Mouse (Mus musculus): Measurements from ENCODE around the gene Pard3b. TPM values are rescaled to one million over a fixed set of nuclear protein-coding genes. Genes with fewer than 3 reads are reported as not detected.

Pard3b gene
- polyA plus RNA-seq, 1 experiment from 2014 or later, result 12.5 TPM

DNA sequence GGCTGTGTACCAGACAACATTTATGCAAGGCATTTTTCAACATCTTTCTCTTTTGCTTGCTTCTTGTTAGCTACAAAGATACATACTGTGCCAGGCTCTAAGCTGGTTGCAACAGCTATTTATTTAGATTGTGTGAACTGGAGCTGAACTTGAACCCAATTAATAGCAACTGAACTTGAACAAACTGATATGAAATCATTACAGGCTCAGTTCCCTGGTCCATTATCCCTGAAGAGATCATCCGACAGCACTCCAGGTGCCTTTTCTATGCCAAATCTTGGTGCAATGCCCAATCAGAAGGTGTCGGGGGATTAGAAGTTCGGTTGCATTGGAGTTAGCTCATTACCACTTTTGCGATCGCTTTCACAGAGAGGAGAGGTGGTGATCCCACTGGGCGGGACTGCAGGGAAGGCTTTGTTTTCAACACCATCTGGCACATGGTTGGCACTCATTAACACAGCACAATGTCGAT is 414.6 kb downstream of the Pard3b start:
- H3K4me1 ChIP-seq (replicated peaks), result peaks cover 12% of the 10 kb centered on the region
- peak; percentile 47; the same call in 1 of the 2 replicates for ATAC-seq (ENCODE audit: low read depth)
- H3K27ac ChIP-seq (replicated peaks), result peak overlapping the region; percentile 54; the same call in 1 of the 2 replicates
- no peaks in the 10 kb centered on the region for H3K36me3 ChIP-seq
- H3K9me3 ChIP-seq, result no peaks in the 10 kb centered on the region
- 42% methylated on average over 7 of the region's 7 CpGs for WGBS
- 0 out of 2 replicates have a peak overlapping the region, but pooled peaks have one; percentile 5 for H3K4me2 ChIP-seq
- H3K9ac ChIP-seq, result no peak overlapping the region
- no peak overlapping the region for H3K4me3 ChIP-seq
- H3K27me3 ChIP-seq, result no peaks in the 10 kb centered on the region

DNA sequence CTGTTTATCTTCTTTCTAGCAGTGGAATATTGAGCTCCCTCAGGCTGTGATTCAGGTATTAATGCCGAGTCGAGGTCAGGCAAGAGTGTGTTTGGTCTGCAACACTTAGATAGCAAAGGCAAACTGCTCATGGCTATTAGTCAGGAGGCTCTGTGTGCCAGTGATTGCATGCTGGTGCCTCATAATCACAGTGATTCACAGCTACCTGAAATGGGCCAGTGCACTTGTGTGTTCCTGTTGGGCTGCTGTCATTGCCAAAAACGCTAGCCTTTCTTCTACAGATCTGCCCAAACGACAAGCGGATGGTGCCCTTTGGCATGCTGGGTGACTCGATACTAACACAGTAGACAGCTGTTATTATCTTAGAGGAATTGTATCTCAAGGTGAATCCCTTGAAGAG is 416.7 kb downstream of the Pard3b start:
- Histone ChIP-seq H3K27me3 (no peaks in the 10 kb centered on the region), H3K27ac (replicated peaks) (no peak overlapping the region), H3K4me2 (no peak overlapping the region), H3K36me3 (no peaks in the 10 kb centered on the region), H3K4me3 (no peak overlapping the region), H3K9me3 (no peaks in the 10 kb centered on the region), H3K9ac (no peak overlapping the region), H3K4me1 (replicated peaks) (peaks cover 12% of the 10 kb centered on the region)
- WGBS, result 80% methylated on average over 6 of the region's 6 CpGs
- no peak for ATAC-seq (ENCODE audit: low read depth)

DNA sequence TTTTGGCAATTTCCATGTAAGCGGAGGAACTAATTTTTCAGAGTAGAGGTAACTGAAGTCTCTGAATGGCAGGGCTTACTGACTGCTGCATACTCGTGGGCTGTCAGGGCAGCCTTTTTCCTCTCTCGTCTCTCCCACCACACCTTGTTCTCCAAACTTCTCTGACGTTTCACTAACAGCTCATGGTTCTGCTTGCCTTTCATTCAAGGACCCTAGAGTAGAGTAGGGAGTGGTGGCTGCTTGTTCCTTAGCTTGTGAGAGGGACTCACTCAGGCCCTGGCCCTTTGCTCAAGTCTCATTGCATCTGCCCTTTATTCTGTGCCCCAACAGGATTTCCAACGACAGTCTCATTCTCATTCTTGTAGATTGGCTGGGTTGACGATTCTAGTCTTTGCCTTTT is 432.0 kb downstream of the Pard3b start:
- WGBS, result 84% methylated on average over 6 of the region's 6 CpGs
- Histone ChIP-seq H3K36me3 (0 out of 2 replicates have a peak, but pooled peaks cover 3% of the 10 kb centered on the region), H3K27ac (replicated peaks) (no peak overlapping the region), H3K9ac (no peak overlapping the region), H3K4me2 (no peak overlapping the region), H3K4me1 (replicated peaks) (no peaks in the 10 kb centered on the region), H3K9me3 (peaks cover 10% of the 10 kb centered on the region), H3K4me3 (no peak overlapping the region), H3K27me3 (no peaks in the 10 kb centered on the region)
- ATAC-seq (ENCODE audit: low read depth), result no peak

DNA sequence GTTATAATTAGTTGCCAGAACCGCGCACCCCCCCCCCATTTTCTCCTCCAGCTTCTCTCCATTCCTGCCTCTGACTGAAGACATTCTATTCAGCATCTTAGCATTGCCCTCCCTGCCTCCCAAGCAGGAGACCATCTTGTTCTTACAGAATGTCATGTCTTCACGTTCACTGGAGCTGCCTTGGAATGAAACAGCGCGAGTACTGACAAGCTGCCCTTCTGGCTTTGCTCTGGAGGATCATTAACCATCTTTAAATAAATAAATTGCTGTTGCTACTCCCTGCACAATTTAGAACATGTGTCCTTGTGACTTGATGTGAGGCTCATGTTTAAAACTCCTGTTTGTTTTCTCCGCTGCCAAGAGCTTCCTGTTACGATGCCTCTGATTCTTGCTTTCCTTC is 432.5 kb downstream of the Pard3b start:
- peaks cover 10% of the 10 kb centered on the region for H3K9me3 ChIP-seq
- H3K9ac ChIP-seq, result no peak overlapping the region
- ATAC-seq (ENCODE audit: low read depth), result no peak
- H3K27me3 ChIP-seq, result no peaks in the 10 kb centered on the region
- no peak overlapping the region for H3K4me3 ChIP-seq
- 79% methylated on average over 7 of the region's 7 CpGs for WGBS
- H3K4me1 ChIP-seq (replicated peaks), result no peaks in the 10 kb centered on the region
- H3K4me2 ChIP-seq, result no peak overlapping the region
- no peak overlapping the region for H3K27ac ChIP-seq (replicated peaks)
- 0 out of 2 replicates have a peak, but pooled peaks cover 3% of the 10 kb centered on the region for H3K36me3 ChIP-seq

DNA sequence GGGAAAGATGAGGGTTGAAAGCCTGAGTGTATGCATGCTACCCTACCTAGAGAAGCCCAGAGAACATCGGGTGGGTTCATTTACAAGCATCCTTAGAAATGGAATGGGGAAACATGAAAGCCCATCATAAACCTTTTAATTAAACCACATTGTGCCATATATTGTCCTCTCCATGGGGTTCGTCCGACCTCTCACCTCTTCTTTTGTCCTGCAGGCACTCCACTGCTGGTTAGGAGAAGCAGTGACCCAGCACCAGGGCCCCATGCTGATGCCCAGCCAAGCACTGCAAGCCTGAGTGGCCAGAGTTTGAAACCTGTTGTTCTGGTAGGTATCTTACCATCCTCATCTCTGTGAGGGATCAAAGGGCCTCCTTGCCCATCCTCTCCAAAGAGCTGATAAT is 437.5 kb downstream of the Pard3b start:
- Histone ChIP-seq H3K27ac (replicated peaks) (no peak overlapping the region), H3K36me3 (no peaks in the 10 kb centered on the region), H3K9ac (no peak overlapping the region), H3K4me3 (no peak overlapping the region), H3K27me3 (no peaks in the 10 kb centered on the region), H3K4me2 (no peak overlapping the region), H3K4me1 (replicated peaks) (no peaks in the 10 kb centered on the region), H3K9me3 (no peaks in the 10 kb centered on the region)
- 18% methylated on average over 3 of the region's 3 CpGs for WGBS
- ATAC-seq (ENCODE audit: low read depth), result no peak

DNA sequence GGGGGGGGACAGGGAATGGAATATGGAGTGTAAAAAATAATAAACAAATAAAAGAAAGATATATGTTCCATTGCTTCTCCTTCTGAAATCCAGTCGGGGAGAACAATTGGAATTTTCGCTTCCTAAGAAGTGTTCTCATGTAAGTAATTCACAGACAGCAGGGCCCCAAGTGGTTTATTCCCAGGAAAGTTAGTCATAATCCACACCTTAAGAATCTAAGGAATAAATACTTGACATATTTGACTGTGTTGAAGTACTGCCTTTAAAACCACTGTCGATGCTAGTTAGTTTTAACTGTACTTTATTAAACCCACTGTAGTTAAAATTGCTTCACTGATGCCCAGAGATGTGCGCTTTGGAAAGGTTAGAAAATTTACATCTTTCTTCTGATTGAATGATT is 442.5 kb downstream of the Pard3b start:
- ATAC-seq (ENCODE audit: low read depth), result no peak
- Histone ChIP-seq H3K4me1 (replicated peaks) (no peaks in the 10 kb centered on the region), H3K27me3 (no peaks in the 10 kb centered on the region), H3K4me3 (no peak overlapping the region), H3K9me3 (no peaks in the 10 kb centered on the region), H3K9ac (no peak overlapping the region), H3K4me2 (no peak overlapping the region), H3K36me3 (no peaks in the 10 kb centered on the region), H3K27ac (replicated peaks) (no peak overlapping the region)
- WGBS, result 89% methylated on average over 4 of the region's 4 CpGs

DNA sequence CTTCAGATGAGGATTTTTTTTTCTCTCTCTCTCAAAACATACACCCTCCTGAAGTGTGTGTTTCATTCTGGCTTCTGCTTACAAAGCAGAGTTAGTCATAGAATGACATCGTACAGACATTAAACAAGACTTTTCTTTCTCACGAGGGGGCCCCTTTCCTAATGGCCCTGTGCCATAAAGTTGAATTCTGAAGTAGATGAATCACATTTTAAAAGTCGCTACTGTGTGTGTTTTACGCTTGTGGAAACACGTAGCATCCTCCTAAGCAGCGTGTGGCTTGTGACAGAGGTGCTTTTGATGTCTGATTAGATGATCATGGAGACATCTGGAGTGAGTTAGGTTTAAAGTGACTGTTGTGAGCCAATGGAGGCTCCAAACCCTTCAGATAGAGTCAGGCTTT is 447.4 kb downstream of the Pard3b start:
- H3K36me3 ChIP-seq, result no peaks in the 10 kb centered on the region
- no peak for ATAC-seq (ENCODE audit: low read depth)
- H3K9me3 ChIP-seq, result no peaks in the 10 kb centered on the region
- no peaks in the 10 kb centered on the region for H3K4me1 ChIP-seq (replicated peaks)
- WGBS, result 19% methylated on average over 6 of the region's 6 CpGs
- no peak overlapping the region for H3K4me2 ChIP-seq
- no peak overlapping the region for H3K27ac ChIP-seq (replicated peaks)
- no peaks in the 10 kb centered on the region for H3K27me3 ChIP-seq
- no peak overlapping the region for H3K9ac ChIP-seq
- no peak overlapping the region for H3K4me3 ChIP-seq

DNA sequence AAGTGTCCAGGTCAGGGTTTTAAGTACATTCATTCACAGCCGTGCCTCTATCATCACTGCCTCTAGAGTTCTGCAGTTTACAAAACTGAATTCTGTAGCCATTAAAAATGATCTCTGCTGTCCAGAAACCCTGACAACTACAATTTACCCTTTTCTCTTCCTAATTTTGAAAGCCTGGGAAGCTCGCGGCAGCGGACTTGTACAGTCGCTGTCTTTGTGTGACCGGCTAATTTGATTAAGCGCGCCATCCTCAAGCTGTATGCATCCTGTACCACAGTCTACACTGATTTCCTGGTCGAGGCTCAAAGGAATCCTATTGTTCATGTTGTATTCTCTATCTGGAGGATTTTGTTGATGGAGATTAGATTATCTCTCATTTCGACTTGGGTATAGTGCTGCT is 448.8 kb downstream of the Pard3b start:
- H3K9me3 ChIP-seq, result no peaks in the 10 kb centered on the region
- ATAC-seq (ENCODE audit: low read depth), result no peak
- no peak overlapping the region for H3K4me3 ChIP-seq
- H3K9ac ChIP-seq, result no peak overlapping the region
- peak overlapping the region; percentile 33 for H3K4me2 ChIP-seq
- WGBS, result 36% methylated on average over 10 of the region's 10 CpGs
- H3K36me3 ChIP-seq, result no peaks in the 10 kb centered on the region
- H3K27ac ChIP-seq (replicated peaks), result no peak overlapping the region
- no peaks in the 10 kb centered on the region for H3K27me3 ChIP-seq
- H3K4me1 ChIP-seq (replicated peaks), result no peaks in the 10 kb centered on the region

DNA sequence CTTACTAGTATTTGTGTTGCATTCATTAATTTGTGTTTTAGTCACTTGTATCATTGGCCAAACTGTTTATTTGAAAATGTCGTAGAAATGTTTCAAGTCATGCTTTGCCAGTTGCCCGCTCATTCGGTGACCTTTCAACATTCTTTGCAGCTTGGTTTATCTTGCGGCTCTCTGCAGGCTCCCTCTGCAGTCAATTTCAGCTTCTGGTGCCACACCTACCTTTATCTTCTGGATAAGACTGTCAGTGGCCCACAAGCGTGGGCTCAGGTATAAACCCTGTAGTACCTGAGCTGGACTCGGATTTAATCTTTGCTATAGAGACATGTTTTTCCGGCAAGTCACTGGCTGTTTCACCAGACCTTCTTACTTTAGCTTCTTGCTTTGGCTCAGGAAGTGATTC is 456.3 kb downstream of the Pard3b start:
- H3K4me3 ChIP-seq, result no peak overlapping the region
- H3K27me3 ChIP-seq, result no peaks in the 10 kb centered on the region
- 96% methylated on average over 7 of the region's 7 CpGs for WGBS
- no peaks in the 10 kb centered on the region for H3K4me1 ChIP-seq (replicated peaks)
- H3K9ac ChIP-seq, result no peak overlapping the region
- no peak overlapping the region for H3K27ac ChIP-seq (replicated peaks)
- H3K36me3 ChIP-seq, result no peaks in the 10 kb centered on the region
- no peaks in the 10 kb centered on the region for H3K9me3 ChIP-seq
- H3K4me2 ChIP-seq, result no peak overlapping the region
- no peak for ATAC-seq (ENCODE audit: low read depth)

DNA sequence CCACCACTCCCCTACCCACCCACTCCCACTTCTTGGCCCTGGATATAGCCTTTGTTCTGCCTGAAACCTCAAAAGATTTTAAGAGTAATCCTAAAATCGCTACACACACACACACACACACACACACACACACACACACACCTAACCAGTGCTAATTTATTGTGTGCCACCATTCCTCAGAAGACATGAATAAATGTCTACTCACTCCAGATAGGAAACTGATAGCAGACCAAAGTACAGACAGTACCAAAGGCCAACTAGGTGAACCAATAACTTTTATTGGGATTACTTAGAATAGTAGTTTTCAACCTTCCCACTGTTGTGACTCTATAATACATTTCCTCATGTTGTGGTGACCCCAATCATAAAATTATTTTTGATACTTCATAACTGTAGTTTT is 483.8 kb downstream of the Pard3b start:
- Histone ChIP-seq H3K9me3 (no peaks in the 10 kb centered on the region), H3K27me3 (no peaks in the 10 kb centered on the region), H3K4me2 (no peak overlapping the region), H3K36me3 (no peaks in the 10 kb centered on the region), H3K27ac (replicated peaks) (no peak overlapping the region), H3K9ac (no peak overlapping the region), H3K4me3 (no peak overlapping the region), H3K4me1 (replicated peaks) (no peaks in the 10 kb centered on the region)
- WGBS, result 100% methylated on average over 1 of the region's 1 CpGs
- no peak for ATAC-seq (ENCODE audit: low read depth)

DNA sequence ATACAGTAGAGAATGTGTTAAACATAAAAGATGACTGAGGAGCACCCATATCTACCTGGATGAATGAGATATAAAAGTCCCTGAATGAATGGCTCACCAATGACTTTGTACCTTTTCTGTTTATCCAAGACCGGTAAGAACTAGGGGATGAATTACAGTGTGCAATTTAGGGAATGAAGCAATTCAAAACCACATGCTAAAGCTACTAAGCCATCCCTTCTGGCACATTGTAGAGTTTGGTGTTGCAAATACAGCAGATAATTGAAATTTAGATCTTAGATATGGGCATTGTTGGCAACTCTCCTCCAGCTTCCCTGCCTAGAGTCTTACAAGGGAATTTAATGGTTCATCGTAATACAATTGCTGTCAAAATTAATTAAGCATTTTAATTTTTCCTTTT is 490.6 kb downstream of the Pard3b start:
- 73% methylated on average over 2 of the region's 2 CpGs for WGBS
- H3K4me3 ChIP-seq, result no peak overlapping the region
- no peak for ATAC-seq (ENCODE audit: low read depth)
- no peak overlapping the region for H3K4me2 ChIP-seq
- no peaks in the 10 kb centered on the region for H3K36me3 ChIP-seq
- no peaks in the 10 kb centered on the region for H3K4me1 ChIP-seq (replicated peaks)
- H3K9me3 ChIP-seq, result no peaks in the 10 kb centered on the region
- no peak overlapping the region for H3K9ac ChIP-seq
- no peak overlapping the region for H3K27ac ChIP-seq (replicated peaks)
- no peaks in the 10 kb centered on the region for H3K27me3 ChIP-seq

DNA sequence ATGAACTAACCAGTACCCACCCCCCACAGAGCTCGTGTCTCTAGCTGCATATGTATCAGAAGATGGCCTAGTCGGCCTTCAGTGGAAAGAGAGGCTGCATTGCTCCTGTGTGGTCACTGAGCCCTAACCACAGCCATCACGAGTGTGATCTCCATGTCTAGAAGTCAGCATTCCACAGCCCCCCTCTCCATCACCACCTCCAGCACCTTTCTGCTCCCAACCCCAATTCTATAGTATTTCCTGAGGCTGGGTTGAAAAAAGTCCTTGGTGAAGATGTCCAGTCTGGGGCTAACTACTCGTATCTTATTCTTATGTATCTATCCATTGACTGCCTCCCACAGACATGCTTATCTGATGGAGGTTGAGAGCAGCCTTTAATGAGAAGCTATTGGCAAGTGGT is 509.5 kb downstream of the Pard3b start:
- H3K4me3 ChIP-seq, result no peak overlapping the region
- no peak for ATAC-seq (ENCODE audit: low read depth)
- 95% methylated on average over 4 of the region's 4 CpGs for WGBS
- no peak overlapping the region for H3K9ac ChIP-seq
- no peaks in the 10 kb centered on the region for H3K36me3 ChIP-seq
- no peaks in the 10 kb centered on the region for H3K27me3 ChIP-seq
- H3K9me3 ChIP-seq, result no peaks in the 10 kb centered on the region
- no peak overlapping the region for H3K27ac ChIP-seq (replicated peaks)
- no peaks in the 10 kb centered on the region for H3K4me1 ChIP-seq (replicated peaks)
- H3K4me2 ChIP-seq, result no peak overlapping the region

DNA sequence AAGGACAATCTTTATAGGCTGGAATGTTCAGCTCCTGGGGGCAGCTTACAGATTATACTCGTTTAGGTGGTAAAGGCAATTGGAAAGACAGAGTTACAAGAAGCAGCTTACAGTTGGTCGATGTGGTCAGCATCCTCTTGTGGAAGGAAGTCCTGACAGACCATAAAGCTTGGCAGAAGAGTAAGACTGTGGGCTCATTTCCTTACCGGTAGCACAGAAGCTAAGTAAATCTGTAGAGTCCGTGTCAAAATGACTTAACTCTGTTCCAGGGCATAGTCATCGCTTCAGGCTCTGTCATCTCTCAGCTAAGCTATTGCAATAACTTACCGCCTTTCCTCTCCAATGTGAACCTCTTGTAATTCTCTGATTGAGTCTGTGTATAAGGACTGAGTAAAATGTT is 510.2 kb downstream of the Pard3b start:
- Histone ChIP-seq H3K4me1 (replicated peaks) (no peaks in the 10 kb centered on the region), H3K36me3 (no peaks in the 10 kb centered on the region), H3K27me3 (no peaks in the 10 kb centered on the region), H3K9ac (no peak overlapping the region), H3K4me3 (no peak overlapping the region), H3K27ac (replicated peaks) (no peak overlapping the region), H3K9me3 (no peaks in the 10 kb centered on the region), H3K4me2 (no peak overlapping the region)
- ATAC-seq (ENCODE audit: low read depth), result no peak
- 86% methylated on average over 6 of the region's 6 CpGs for WGBS

Data from neural tube, embryonic 13.5 days (tissue).